Mouse (Mus musculus) MEL (cell line): ENCODE data around the gene Mrgprd. TPM values are rescaled to one million over a fixed set of nuclear protein-coding genes. Genes with fewer than 3 reads are reported as not detected.

Source experiments
- DNase-seq: peaks from one replicate; pipeline ENCODE4 v3.0.0; 2011; ENCODE audit warnings: low read depth, low spot score
- H3K27ac ChIP-seq: 2 replicates; pipeline ENCODE4 v1.5.1; 2012; ENCODE audit warnings: low read depth, mild to moderate bottlenecking, control low read depth, low read length, moderate library complexity; ENCODE audit not compliant: control insufficient read depth
- H3K27me3 ChIP-seq, 2 experiments: fragments of 150-350 bp in 1 of 2; sonication (generic) in 1 of 2; 2 replicates each; pipeline ENCODE4 v1.6.1; 2012; ENCODE audit warnings: low read length in 2 of 2, mild to moderate bottlenecking in 2 of 2, improper control_type of control experiment in 1 of 2, moderate library complexity in 1 of 2; ENCODE audit not compliant: insufficient read depth in 2 of 2, control insufficient read depth in 1 of 2
- H3K36me3 ChIP-seq, 2 experiments: 2 replicates each; pipeline ENCODE4 v1.6.1; 2012 to 2014; ENCODE audit warnings: low read length in 2 of 2, improper control_type of control experiment in 1 of 2, inconsistent platforms in 1 of 2, mild to moderate bottlenecking in 1 of 2; ENCODE audit not compliant: insufficient read depth in 2 of 2, control insufficient read depth in 1 of 2
- H3K4me1 ChIP-seq, 2 experiments: fragments of 150-350 bp in 1 of 2; sonication (generic) in 1 of 2; 2 replicates each; pipeline ENCODE4 v1.6.1; 2012; ENCODE audit warnings: low read length in 2 of 2, improper control_type of control experiment in 1 of 2, mild to moderate bottlenecking in 1 of 2; ENCODE audit not compliant: insufficient read depth in 2 of 2, control insufficient read depth in 1 of 2
- H3K4me3 ChIP-seq, 2 experiments: fragments of 150-350 bp in 1 of 2; sonication (generic) in 1 of 2; 2 replicates each; pipeline ENCODE4 v1.5.1; 2012; ENCODE audit warnings: low read depth in 2 of 2, low read length in 2 of 2, mild to moderate bottlenecking in 2 of 2, moderate library complexity in 2 of 2, control low read depth in 1 of 2, improper control_type of control experiment in 1 of 2; ENCODE audit not compliant: control insufficient read depth in 1 of 2, insufficient read depth in 1 of 2
- H3K79me2 ChIP-seq: 2 replicates; pipeline ENCODE4 v1.6.1; 2012; ENCODE audit warnings: mild to moderate bottlenecking, low read length, moderate library complexity; ENCODE audit not compliant: control insufficient read depth, poor library complexity, insufficient read depth
- H3K9ac ChIP-seq: 2 replicates; pipeline ENCODE4 v1.6.1; 2012; ENCODE audit warnings: low read depth, mild to moderate bottlenecking, control low read depth, low read length, moderate library complexity; ENCODE audit not compliant: control insufficient read depth, poor library complexity, severe bottlenecking
- H3K9me3 ChIP-seq: fragments of 150-350 bp; sonication (generic); replicated peaks from 2 replicates; pipeline ENCODE4 v1.6.1; 2012; ENCODE audit warnings: mild to moderate bottlenecking, low read length, improper control_type of control experiment, moderate library complexity; ENCODE audit not compliant: insufficient read depth
- CHD2 ChIP-seq: IDR thresholded peaks from 2 replicates; pipeline ENCODE4 v1.6.1; 2011; ENCODE audit warnings: low read length, improper control_type of control experiment
- CTCF ChIP-seq, 3 experiments: IDR thresholded peaks in 2 of 3; conservative IDR thresholded peaks in 1 of 3; 2 replicates each; pipeline ENCODE4 v1.5.1; 2011 to 2012; ENCODE audit warnings: low read length in 3 of 3, low read depth in 2 of 3, mild to moderate bottlenecking in 2 of 3, improper control_type of control experiment in 1 of 3, inconsistent platforms in 1 of 3, mixed read lengths in 1 of 3, moderate library complexity in 1 of 3; ENCODE audit not compliant: control insufficient read depth in 1 of 3, insufficient read depth in 1 of 3, poor library complexity in 1 of 3, severe bottlenecking in 1 of 3
- E2F4 ChIP-seq: IDR thresholded peaks from 2 replicates; pipeline ENCODE4 v1.6.1; 2011; ENCODE audit warnings: low read depth, low read length, improper control_type of control experiment, borderline replicate concordance
- ELF1 ChIP-seq: IDR thresholded peaks from 2 replicates; pipeline ENCODE4 v1.6.1; 2014; ENCODE audit warnings: low read depth, mild to moderate bottlenecking, inconsistent platforms, low read length, improper control_type of control experiment, moderate library complexity
- HCFC1 ChIP-seq: IDR thresholded peaks from 2 replicates; pipeline ENCODE4 v1.6.1; 2012; ENCODE audit warnings: low read depth, mild to moderate bottlenecking, inconsistent platforms, low read length, improper control_type of control experiment, moderate library complexity
- JUND ChIP-seq: IDR thresholded peaks from 2 replicates; pipeline ENCODE4 v1.6.1; 2011; ENCODE audit warnings: low read depth, mild to moderate bottlenecking, improper control_type of control experiment, low read length
- MAX ChIP-seq: IDR thresholded peaks from 2 replicates; pipeline ENCODE4 v1.6.1; 2011; ENCODE audit warnings: low read length, improper control_type of control experiment
- MAZ ChIP-seq: IDR thresholded peaks from 2 replicates; pipeline ENCODE4 v1.6.1; 2012; ENCODE audit warnings: low read depth, mild to moderate bottlenecking, inconsistent platforms, low read length, improper control_type of control experiment
- MYB ChIP-seq: IDR thresholded peaks from 2 replicates; pipeline ENCODE4 v1.6.1; 2011; ENCODE audit warnings: mild to moderate bottlenecking, low read depth, low read length, improper control_type of control experiment
- NELFE ChIP-seq: IDR thresholded peaks from 2 replicates; pipeline ENCODE4 v1.6.1; 2011; ENCODE audit warnings: low read depth, low read length, improper control_type of control experiment
- POLR2A ChIP-seq, 2 experiments: IDR thresholded peaks; 2 replicates each; pipeline ENCODE4 v1.6.1; 2011 to 2012; ENCODE audit warnings: low read length in 2 of 2, mild to moderate bottlenecking in 2 of 2, control low read depth in 1 of 2, improper control_type of control experiment in 1 of 2, low read depth in 1 of 2, moderate library complexity in 1 of 2; ENCODE audit not compliant: control insufficient read depth in 1 of 2, insufficient read depth in 1 of 2, poor library complexity in 1 of 2
- POLR2AphosphoS2 ChIP-seq: IDR thresholded peaks from 2 replicates; pipeline ENCODE4 v1.6.1; 2011; ENCODE audit warnings: low read length, improper control_type of control experiment
- POLR2AphosphoS5 ChIP-seq: IDR thresholded peaks from 2 replicates; pipeline ENCODE4 v1.6.1; 2012; ENCODE audit warnings: low read depth, borderline replicate concordance, mild to moderate bottlenecking, inconsistent platforms, low read length, moderate library complexity, mixed read lengths
- RAD21 ChIP-seq: IDR thresholded peaks from 2 replicates; pipeline ENCODE4 v1.6.1; 2011; ENCODE audit warnings: mild to moderate bottlenecking, low read depth, low read length, improper control_type of control experiment
- RCOR1 ChIP-seq: IDR thresholded peaks from 2 replicates; pipeline ENCODE4 v1.6.1; 2012; ENCODE audit warnings: low read depth, mild to moderate bottlenecking, inconsistent platforms, low read length, improper control_type of control experiment
- TBP ChIP-seq: IDR thresholded peaks from 2 replicates; pipeline ENCODE4 v1.8.0; 2011; ENCODE audit warnings: low read depth, low read length, improper control_type of control experiment
- TCF12 ChIP-seq: IDR thresholded peaks from 2 replicates; pipeline ENCODE4 v1.6.1; 2014; ENCODE audit warnings: low read depth, mild to moderate bottlenecking, inconsistent platforms, low read length, improper control_type of control experiment, moderate library complexity
- ZKSCAN1 ChIP-seq: IDR thresholded peaks from 2 replicates; pipeline ENCODE4 v1.6.1; 2012; ENCODE audit warnings: low read depth, mild to moderate bottlenecking, inconsistent platforms, low read length, improper control_type of control experiment, moderate library complexity
- polyA plus RNA-seq, 2 experiments: library from polyadenylated mRNA; stranded (reverse) in 1 of 2; unstranded in 1 of 2; fragments of >175 nt in 1 of 2; fragments of >200 nt in 1 of 2; gene quantifications; 2 replicates each; pipeline versions ENCODE4 v1.2.1 to v1.2.4; 2012; ENCODE audit warnings: low replicate concordance in 2 of 2, low read depth in 1 of 2; ENCODE audit not compliant: insufficient read length in 2 of 2, insufficient read depth in 1 of 2, missing spikeins in 1 of 2
- total RNA-seq: library from RNA; depleted of rRNA; stranded (reverse); fragments of 300-350 nt; gene quantifications from 2 replicates; pipeline ENCODE4 v1.2.3, GENCODE M21; 2012

The Mrgprd gene
- total and polyA plus RNA-seq, 3 experiments, result not detected

DNA sequence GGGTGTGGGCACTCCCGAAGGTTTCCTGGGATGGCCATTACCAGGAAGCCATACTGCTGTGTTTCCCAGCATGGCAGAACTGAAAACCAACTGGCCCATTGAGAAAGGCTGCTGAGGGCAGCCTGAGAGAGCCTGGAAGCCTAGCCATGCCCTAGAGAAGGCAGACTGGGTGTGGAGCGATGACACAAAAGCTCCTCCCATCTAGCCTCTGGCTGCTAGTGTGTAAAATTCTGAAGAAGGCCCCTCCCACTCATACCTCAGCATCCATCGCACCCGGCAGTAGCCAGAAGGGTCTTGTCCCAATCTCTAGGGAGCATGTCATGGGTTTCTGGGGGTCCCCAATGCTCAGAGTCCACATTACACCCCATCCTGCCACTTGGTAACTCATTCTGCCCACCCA is 33.2 kb upstream of the Mrgprd start:
- H3K9ac ChIP-seq, result no peak overlapping the region

DNA sequence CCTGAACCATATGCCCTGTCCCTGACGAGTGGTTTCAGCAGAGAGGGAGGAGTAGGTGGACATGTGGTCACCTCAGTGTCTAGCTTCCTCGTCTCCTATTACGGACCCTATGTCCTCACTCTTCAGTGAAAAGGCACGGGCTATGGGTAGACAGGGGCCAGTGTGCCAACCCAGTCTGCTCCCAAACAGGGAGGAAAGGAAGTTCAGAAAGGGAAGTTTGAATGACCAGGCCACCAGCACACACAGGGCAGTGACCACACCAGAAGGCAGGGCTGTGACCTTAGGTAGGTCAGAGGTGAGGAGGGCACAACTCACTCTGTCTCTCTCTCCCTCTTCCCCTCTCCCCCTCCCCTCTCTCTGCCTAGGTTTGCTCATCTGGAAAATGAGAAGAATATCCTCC is 31.6 kb upstream of the Mrgprd start:
- Histone ChIP-seq H3K4me3 (peak overlapping the region; percentile 78 to 100), H3K36me3 (peaks cover 0 to 2% of the 10 kb centered on the region in 2 experiments; a peak in 1 of 4 replicates), H3K9me3 (no peaks in the 10 kb centered on the region), H3K9ac (peak overlapping the region; percentile 61), H3K4me1 (peaks cover 0 to 14% of the 10 kb centered on the region in 2 experiments; a peak in 3 of 4 replicates), H3K27ac (no peak overlapping the region), H3K79me2 (peaks cover 2% of the 10 kb centered on the region), H3K27me3 (no peaks in the 10 kb centered on the region)
- peak; percentile 24; the same call in 1 of the 2 replicates for TF ChIP-seq MAZ
- no peak for TF ChIP-seq CTCF (IDR thresholded peaks at IDR 0.05 in 2 of 3, conservative IDR thresholded peaks at IDR 0.05 in 1 of 3; ENCODE audit: control insufficient read depth in 1 of 3, insufficient read depth in 1 of 3, low read depth in 2 of 3, low read length in 3 of 3, poor library complexity in 1 of 3, severe bottlenecking in 1 of 3)
- no peak for DNase-seq

More for the DNA sequence above, 33.2 kb upstream of the Mrgprd start:
- peaks cover 2% of the 10 kb centered on the region for H3K79me2 ChIP-seq
- DNase-seq, result no peak
- H3K36me3 ChIP-seq, result no peaks in the 10 kb centered on the region; a peak in 1 of 4 replicates
- no peak overlapping the region for H3K4me3 ChIP-seq
- H3K27me3 ChIP-seq, result no peaks in the 10 kb centered on the region
- no peak overlapping the region for H3K27ac ChIP-seq
- H3K9me3 ChIP-seq, result no peaks in the 10 kb centered on the region
- TF ChIP-seq TCF12 (no peak), JUND (no peak), MAX (no peak), RCOR1 (no peak), RAD21 (no peak), CHD2 (no peak), ZKSCAN1 (no peak)
- TF ChIP-seq, all 39 proteins: peak for 0
- H3K4me1 ChIP-seq, result peaks cover 0 to 10% of the 10 kb centered on the region in 2 experiments; a peak in 3 of 4 replicates

DNA sequence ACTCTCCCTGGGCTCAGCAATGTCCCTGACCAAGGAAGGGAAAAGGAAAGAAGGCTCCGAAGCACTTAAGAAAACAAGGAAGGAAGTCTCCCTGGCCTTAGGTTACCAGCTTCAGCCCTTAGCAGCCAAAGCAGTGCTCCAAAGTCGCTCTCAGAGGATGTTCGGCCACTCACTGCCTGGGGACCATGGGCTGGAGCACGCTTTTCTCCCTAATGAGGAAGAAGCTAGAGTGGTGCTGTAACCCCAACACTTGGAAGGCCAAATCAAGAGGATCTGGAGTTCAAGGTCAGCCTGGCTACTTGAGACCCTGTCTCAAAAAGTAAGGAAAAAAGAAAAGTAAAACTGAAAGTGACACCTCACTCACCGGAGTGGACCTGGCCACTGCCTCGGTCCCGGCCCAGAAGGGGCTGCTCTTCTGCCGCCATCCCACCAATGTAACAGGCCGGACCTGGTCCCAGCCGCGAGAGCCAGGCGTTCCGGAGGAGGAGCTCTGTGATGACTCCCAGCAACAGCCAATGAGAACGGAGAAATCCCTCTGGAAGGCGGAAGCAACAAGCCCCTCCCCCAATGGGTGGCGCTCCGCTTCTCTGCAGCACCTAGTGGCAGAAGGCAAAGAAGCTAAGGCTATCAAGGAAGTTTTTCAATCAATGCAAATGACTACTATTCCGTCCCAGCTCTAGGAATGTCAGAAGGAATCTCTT is 31.0 kb upstream of the Mrgprd start, which contains the start of gene Tpcn2:
Gene Tpcn2 (minus strand): TSS at position 525 of the 701 bp plus-strand sequence.
- Histone ChIP-seq H3K36me3 (peaks cover 0 to 2% of the 10 kb centered on the region in 2 experiments; a peak in 1 of 4 replicates), H3K27ac (no peak within 1 kb of the TSS), H3K9ac (peak within 1 kb of the TSS; percentile 61), H3K4me1 (peaks cover 0 to 14% of the 10 kb centered on the region in 2 experiments; a peak in 3 of 4 replicates), H3K4me3 (peak within 1 kb of the TSS; percentile 78 to 100), H3K9me3 (no peaks in the 10 kb centered on the region)
- peak; percentile 96 for DNase-seq
- peak; percentile 27; the same call in 1 of the 2 replicates for TF ChIP-seq TBP
- TF ChIP-seq MAZ, result peak; percentile 12; the same call in 1 of the 2 replicates
- TF ChIP-seq MAX, result no peak
- no peak for TF ChIP-seq POLR2AphosphoS2
- no peak for TF ChIP-seq E2F4
- TF ChIP-seq CTCF (IDR thresholded peaks at IDR 0.05 in 2 of 3, conservative IDR thresholded peaks at IDR 0.05 in 1 of 3; ENCODE audit: control insufficient read depth in 1 of 3, insufficient read depth in 1 of 3, low read depth in 2 of 3, low read length in 3 of 3, poor library complexity in 1 of 3, severe bottlenecking in 1 of 3), result peak in 2 of 3 experiments; percentile 18 to 35; a peak in 1 of 6 replicates
- peak; percentile 51; the same call in 1 of the 2 replicates for TF ChIP-seq HCFC1
- TF ChIP-seq MYB, result no peak
- peak; percentile 74 for TF ChIP-seq NELFE
- TF ChIP-seq JUND, result no peak
- TF ChIP-seq POLR2AphosphoS5, result no peak
- peak; percentile 33 to 69; a peak in 1 of 4 replicates for TF ChIP-seq POLR2A (IDR thresholded peaks at IDR 0.05; ENCODE audit: control insufficient read depth in 1 of 2, insufficient read depth in 1 of 2, low read depth in 1 of 2, low read length in 2 of 2, poor library complexity in 1 of 2)
- peak; percentile 86 for TF ChIP-seq ELF1
- TF ChIP-seq, all 39 proteins: peak for 7
- no peaks in the 10 kb centered on the region for H3K27me3 ChIP-seq
- peaks cover 2% of the 10 kb centered on the region for H3K79me2 ChIP-seq
